9 mouse cellular contexts compared by ENCODE assay signal in genomic region chr6:85262865-85263515, GRCm38 (mm10).
DNase-seq lines count a peak whose midpoint lies in the region; ATAC-seq and TF ChIP-seq lines count a peak whose summit lies in the region.
"Had no signal": no experiment of that assay in that cellular context is flagged by ENCODE, and none has a peak within 500 bp of the region (broad histone marks: within the 10 kb centered on the region; RNA-seq: fewer than 3 reads in every experiment).

No protein-coding gene starts in this region.

- H3K9me3 ChIP-seq in hindbrain, embryonic 10.5 days: no peaks in the 10 kb centered on the region
- no peaks in the 10 kb centered on the region for H3K9me3 ChIP-seq in hindbrain, embryonic 12.5 days (replicated peaks)
- H3K9me3 ChIP-seq in forebrain, embryonic 16.5 days (ENCODE audit: control insufficient read depth, low read length): no peaks in the 10 kb centered on the region
- H3K9me3 ChIP-seq: liver, embryonic 13.5 days had no signal

- ATAC-seq in hindbrain, embryonic 12.5 days (ENCODE audit: low FRiP score): no peak
- no peak for ATAC-seq in forebrain, embryonic 16.5 days

- no peak overlapping the region for H3ac ChIP-seq in C2C12 (ENCODE audit: control insufficient read depth, insufficient read length, low read depth)

- 94% methylated on average over 4 of the region's 4 CpGs for WGBS in hindbrain, embryonic 10.5 days
- 92% methylated on average over 4 of the region's 4 CpGs for WGBS in hindbrain, embryonic 12.5 days
- 92% methylated on average over 4 of the region's 4 CpGs for WGBS in forebrain, embryonic 16.5 days

- peaks cover 49% of the 10 kb centered on the region for H3K27me3 ChIP-seq in hindbrain, embryonic 10.5 days (ENCODE audit: insufficient read depth, poor library complexity, severe bottlenecking)
- H3K27me3 ChIP-seq in hindbrain, embryonic 12.5 days: peaks cover 23% of the 10 kb centered on the region
- peaks cover 22% of the 10 kb centered on the region for H3K27me3 ChIP-seq in C2C12 (ENCODE audit: control insufficient read depth, insufficient read depth, insufficient read length)
- no peaks in the 10 kb centered on the region for H3K27me3 ChIP-seq in forebrain, embryonic 16.5 days (replicated peaks; ENCODE audit: control insufficient read depth, insufficient read depth, low read length)

- peak; percentile 29 for TF ChIP-seq CTCF in C2C12 (IDR thresholded peaks at IDR 0.05; ENCODE audit: control insufficient read depth, insufficient read depth, insufficient read length)

- no peaks in the 10 kb centered on the region for H3K79me3 ChIP-seq in C2C12 (ENCODE audit: low read depth)

- no peaks in the 10 kb centered on the region for H3K79me2 ChIP-seq in C2C12 (ENCODE audit: control insufficient read depth, insufficient read depth)

- peak; percentile 47 for DNase-seq in hindbrain, embryonic 10.5 days (ENCODE audit: low spot score)
- DNase-seq in c-Kit-positive CD71-negative TER-119-negative erythroid progenitor cells, embryonic 14.5 days (ENCODE audit: low read depth): peak; percentile 19
- DNase-seq in gastrocnemius, adult 8-10 months (ENCODE audit: low spot score in 2 of 2): peak; percentile 51 to 64
- peak; percentile 84 to 86 for DNase-seq in kidney, postnatal 25 days
- DNase-seq in retina, embryonic 14.5 days (ENCODE audit: low spot score): peak; percentile 81
- DNase-seq: liver, embryonic 13.5 days had no signal

- H3K4me3 ChIP-seq in hindbrain, embryonic 10.5 days: no peak overlapping the region
- H3K4me3 ChIP-seq in hindbrain, embryonic 12.5 days: no peak overlapping the region
- H3K4me3 ChIP-seq in C2C12 (ENCODE audit: insufficient read depth, poor library complexity, severe bottlenecking): no peak overlapping the region
- H3K4me3 ChIP-seq in forebrain, embryonic 16.5 days (replicated peaks; ENCODE audit: low read length): no peak overlapping the region
- H3K4me3 ChIP-seq: liver, embryonic 13.5 days had no signal

- no peak overlapping the region for H3K9ac ChIP-seq in hindbrain, embryonic 12.5 days
- no peak overlapping the region for H3K9ac ChIP-seq in forebrain, embryonic 16.5 days (replicated peaks; ENCODE audit: low read depth, low read length)
- H3K9ac ChIP-seq: liver, embryonic 13.5 days had no signal

- no peak overlapping the region for H3K27ac ChIP-seq in hindbrain, embryonic 10.5 days
- H3K27ac ChIP-seq in hindbrain, embryonic 12.5 days: no peak overlapping the region
- no peak overlapping the region for H3K27ac ChIP-seq in forebrain, embryonic 16.5 days (ENCODE audit: low read length)
- H3K27ac ChIP-seq: liver, embryonic 13.5 days had no signal

- H3K4me2 ChIP-seq in hindbrain, embryonic 12.5 days (replicated peaks): no peak overlapping the region
- H3K4me2 ChIP-seq in forebrain, embryonic 16.5 days (ENCODE audit: low read length): no peak overlapping the region
- H3K4me2 ChIP-seq: liver, embryonic 13.5 days had no signal

- H3K4me1 ChIP-seq in hindbrain, embryonic 10.5 days (replicated peaks): peaks cover 37% of the 10 kb centered on the region
- H3K4me1 ChIP-seq in hindbrain, embryonic 12.5 days: peaks cover 25% of the 10 kb centered on the region
- peaks cover 35% of the 10 kb centered on the region for H3K4me1 ChIP-seq in forebrain, embryonic 16.5 days (replicated peaks; ENCODE audit: control insufficient read depth, insufficient read depth, low read length)
- H3K4me1 ChIP-seq: liver, embryonic 13.5 days had no signal

- no peaks in the 10 kb centered on the region for H3K36me3 ChIP-seq in hindbrain, embryonic 10.5 days
- H3K36me3 ChIP-seq in hindbrain, embryonic 12.5 days: no peaks in the 10 kb centered on the region
- H3K36me3 ChIP-seq in C2C12 (ENCODE audit: control insufficient read depth, insufficient read depth): no peaks in the 10 kb centered on the region
- no peaks in the 10 kb centered on the region for H3K36me3 ChIP-seq in forebrain, embryonic 16.5 days (ENCODE audit: control insufficient read depth, insufficient read depth)
- H3K36me3 ChIP-seq: liver, embryonic 13.5 days had no signal

TF ChIP-seq in C2C12, 6 proteins besides CTCF, POLR2A, EP300 and RAD21:
- no peak for TF ChIP-seq MYOG (IDR thresholded peaks at IDR 0.05; ENCODE audit: control insufficient read depth, extremely low read depth, insufficient read length)
- no peak for TF ChIP-seq USF1 (IDR thresholded peaks at IDR 0.05; ENCODE audit: low read depth)
- TF ChIP-seq FOSL1 (IDR thresholded peaks at IDR 0.05; ENCODE audit: insufficient read depth, low read length, poor library complexity, severe bottlenecking): no peak
- no peak for TF ChIP-seq CEBPB (IDR thresholded peaks at IDR 0.05; ENCODE audit: low read depth)
- TF ChIP-seq MAX (IDR thresholded peaks at IDR 0.05): no peak
- no peak for TF ChIP-seq MYOD1 (IDR thresholded peaks at IDR 0.05; ENCODE audit: control insufficient read depth, insufficient read length, low read depth)

Comparison
In these comparisons a context has a peak if more than half of its experiments do, and no peak if none do; other contexts are left out.
1. DNase-seq: peak in every context shown above with its lines; median percentile 85 in kidney, postnatal 25 days; 81 in retina, embryonic 14.5 days; 58 in gastrocnemius, adult 8-10 months; 47 in hindbrain, embryonic 10.5 days; 19 in c-Kit-positive CD71-negative TER-119-negative erythroid progenitor cells, embryonic 14.5 days.